Mouse (Mus musculus) limb, embryonic 12.5 days (tissue): ENCODE results near the gene Gm11077. TPM values are rescaled to one million over a fixed set of nuclear protein-coding genes. Genes with fewer than 3 reads are reported as not detected.

ENCODE experiments used
- ATAC-seq: fragments of 200-750 bp; cut with Nextera tagmentation; 2 replicates; pipeline ENCODE4 v1.8.0; 2017; ENCODE audit warnings: low read depth, moderate TSS enrichment; ENCODE audit not compliant: insufficient number of reproducible peaks, insufficient read depth, low FRiP score, low TSS enrichment
- H3K27ac ChIP-seq: fragments of 300-500 bp; sonication (generic); 2 replicates; pipeline ENCODE4 v1.5.1; 2016; ENCODE audit warnings: mild to moderate bottlenecking, moderate library complexity
- H3K27me3 ChIP-seq: fragments of 300-500 bp; sonication (generic); 2 replicates; pipeline ENCODE4 v1.6.1; 2016; ENCODE audit warnings: mild to moderate bottlenecking, moderate library complexity
- H3K36me3 ChIP-seq: fragments of 300-500 bp; sonication (generic); 2 replicates; pipeline ENCODE4 v1.6.1; 2016; ENCODE audit warnings: mild to moderate bottlenecking, moderate library complexity
- H3K4me1 ChIP-seq: fragments of 300-500 bp; sonication (generic); replicated peaks from 2 replicates; pipeline ENCODE4 v1.6.1; 2016
- H3K4me2 ChIP-seq: fragments of 300-500 bp; sonication (generic); 2 replicates; pipeline ENCODE4 v1.6.1; 2016; ENCODE audit warnings: mild to moderate bottlenecking, moderate library complexity
- H3K4me3 ChIP-seq: fragments of 300-500 bp; sonication (generic); replicated peaks from 2 replicates; pipeline ENCODE4 v1.5.1; 2016; ENCODE audit warnings: mild to moderate bottlenecking
- H3K9ac ChIP-seq: fragments of 300-500 bp; sonication (generic); replicated peaks from 2 replicates; pipeline ENCODE4 v1.6.1; 2016; ENCODE audit warnings: mild to moderate bottlenecking, moderate library complexity
- H3K9me3 ChIP-seq: fragments of 300-500 bp; sonication (generic); 2 replicates; pipeline ENCODE4 v1.6.1; 2016; ENCODE audit warnings: mild to moderate bottlenecking, moderate library complexity
- WGBS: fragments of 180-500 bp; shearing (Covaris S2); methylation state at CpG from one replicate; pipeline ENCODE4 v1.1.7; 2016; 5-methylcytosine and 5-hydroxymethylcytosine counted together
- polyA plus RNA-seq: library from polyadenylated mRNA; unstranded; fragments of >200 nt; fragmentation: Nextera tagmentation; extraction: Ambion mirVana; gene quantifications from 2 replicates; pipeline ENCODE4 v1.2.1, GENCODE M21; 2016

Gene Gm11077
- polyA plus RNA-seq, 1 experiment from 2014 or later, result not detected

DNA sequence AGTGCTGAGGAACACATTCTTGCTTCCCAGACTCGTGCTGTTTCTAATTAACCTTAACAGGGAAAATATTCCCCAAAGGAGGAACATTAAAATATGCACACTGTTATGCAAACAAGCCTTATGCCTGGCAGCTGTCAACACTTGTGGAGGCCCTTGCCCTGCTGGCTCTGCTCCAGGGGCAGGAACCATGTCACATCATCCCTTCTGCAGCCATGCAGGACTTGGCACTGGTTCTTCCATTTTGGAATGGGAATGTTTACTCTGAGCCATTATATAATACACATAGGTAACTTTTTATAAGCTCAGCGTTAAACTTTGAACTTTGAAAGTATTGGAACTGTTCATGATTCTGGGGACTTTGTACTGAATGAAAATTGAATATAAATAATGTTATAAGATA is 18.5 kb downstream of the Gm11077 start:
- Histone ChIP-seq H3K36me3 (no peaks in the 10 kb centered on the region), H3K9ac (no peak overlapping the region), H3K4me2 (no peak overlapping the region), H3K27me3 (no peaks in the 10 kb centered on the region), H3K4me1 (no peaks in the 10 kb centered on the region), H3K9me3 (peaks cover 8% of the 10 kb centered on the region; the same call in 1 of the 2 replicates), H3K4me3 (no peak overlapping the region), H3K27ac (no peak overlapping the region)
- 82% methylated on average over 2 of the region's 2 CpGs for WGBS
- ATAC-seq, result no peak

DNA sequence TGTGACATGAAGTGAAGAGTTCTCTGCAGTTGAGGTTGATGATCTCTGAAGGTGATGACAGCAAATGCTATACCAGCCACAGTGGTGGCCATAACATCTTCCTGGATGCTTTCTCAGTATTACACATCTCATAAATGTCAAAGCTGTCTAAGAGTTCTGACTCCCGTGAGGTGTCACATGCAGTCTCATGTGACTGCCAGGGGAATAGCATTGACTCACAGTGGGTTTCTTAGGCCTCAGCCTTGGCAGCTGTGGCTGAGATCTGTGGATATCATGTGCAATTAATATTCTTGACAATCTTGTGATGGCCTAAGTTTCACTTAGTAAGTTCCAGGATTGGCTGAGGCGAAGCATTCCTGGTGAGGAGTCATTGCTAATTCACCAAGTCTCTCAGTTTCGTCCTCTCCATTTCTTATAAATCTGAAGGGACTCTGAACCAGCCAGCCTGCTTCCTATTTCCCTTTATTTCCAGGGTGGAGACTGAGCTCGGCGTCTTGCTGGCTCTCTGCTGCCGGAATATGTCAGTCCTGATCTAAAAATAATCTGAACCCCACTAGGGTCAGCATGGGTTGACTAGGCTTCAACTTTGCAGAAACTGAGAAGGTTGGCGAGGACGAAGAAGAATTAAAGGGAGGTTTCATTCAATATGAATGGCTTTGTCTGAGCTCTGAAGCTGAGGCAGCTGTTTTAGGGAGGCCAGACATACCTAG is 21.4 kb downstream of the Gm11077 start:
- Histone ChIP-seq H3K9ac (no peak overlapping the region), H3K36me3 (no peaks in the 10 kb centered on the region), H3K27ac (no peak overlapping the region), H3K9me3 (peaks cover 8% of the 10 kb centered on the region; the same call in 1 of the 2 replicates), H3K4me3 (no peak overlapping the region), H3K27me3 (no peaks in the 10 kb centered on the region), H3K4me1 (no peaks in the 10 kb centered on the region), H3K4me2 (no peak overlapping the region)
- WGBS, result 87% methylated on average over 8 of the region's 8 CpGs
- no peak for ATAC-seq

DNA sequence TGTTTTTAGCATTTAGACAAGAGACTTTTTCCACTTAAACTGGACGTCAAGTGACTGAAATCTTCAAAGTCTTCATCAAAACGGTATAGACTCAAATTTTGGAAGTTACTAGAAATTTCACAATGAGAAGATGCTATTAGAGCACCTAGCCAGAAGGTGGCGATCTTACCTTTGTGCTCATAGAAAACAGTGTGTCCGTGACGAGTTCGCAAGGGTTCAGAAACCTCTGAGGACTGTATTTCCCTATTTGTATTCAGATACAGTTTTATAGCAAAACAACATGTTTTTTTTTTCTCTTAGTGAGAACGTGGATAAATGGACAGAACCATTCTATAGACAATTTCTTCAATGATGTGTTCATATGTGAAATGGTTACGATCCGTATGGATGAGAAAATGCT is 37.3 kb downstream of the Gm11077 start:
- Histone ChIP-seq H3K9ac (no peak overlapping the region), H3K4me2 (no peak overlapping the region), H3K4me1 (peaks cover 7% of the 10 kb centered on the region; the same call in 1 of the 2 replicates), H3K27me3 (peaks cover 2% of the 10 kb centered on the region; the same call in 1 of the 2 replicates), H3K4me3 (no peak overlapping the region), H3K27ac (no peak overlapping the region), H3K9me3 (no peaks in the 10 kb centered on the region), H3K36me3 (no peaks in the 10 kb centered on the region)
- 43% methylated on average over 9 of the region's 9 CpGs for WGBS
- ATAC-seq, result no peak

DNA sequence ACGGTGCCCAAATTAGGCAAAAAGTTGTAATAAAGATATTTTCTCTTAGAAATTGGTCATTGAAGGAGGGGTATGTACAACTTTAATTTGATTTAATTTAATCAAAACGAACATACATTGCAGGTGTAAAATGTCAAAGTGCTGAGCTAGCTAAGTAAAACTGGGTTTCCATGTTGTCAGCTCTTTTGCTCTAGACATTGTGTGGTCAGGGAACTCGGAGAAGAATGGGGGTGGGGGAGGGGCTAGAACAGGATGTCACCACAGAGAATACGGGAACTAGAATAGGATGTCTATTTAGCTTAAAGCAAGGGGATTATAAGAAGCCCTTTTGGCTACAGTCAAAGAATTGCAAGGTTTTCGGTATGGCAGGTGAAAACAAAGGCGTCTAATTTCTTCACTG is 38.2 kb downstream of the Gm11077 start:
- H3K36me3 ChIP-seq, result no peaks in the 10 kb centered on the region
- H3K4me2 ChIP-seq, result no peak overlapping the region
- H3K27ac ChIP-seq, result no peak overlapping the region
- no peaks in the 10 kb centered on the region for H3K9me3 ChIP-seq
- H3K9ac ChIP-seq, result no peak overlapping the region
- 79% methylated on average over 6 of the region's 6 CpGs for WGBS
- no peak overlapping the region for H3K4me3 ChIP-seq
- peaks cover 7% of the 10 kb centered on the region; the same call in 1 of the 2 replicates for H3K4me1 ChIP-seq
- H3K27me3 ChIP-seq, result peaks cover 2% of the 10 kb centered on the region; the same call in 1 of the 2 replicates
- no peak for ATAC-seq

DNA sequence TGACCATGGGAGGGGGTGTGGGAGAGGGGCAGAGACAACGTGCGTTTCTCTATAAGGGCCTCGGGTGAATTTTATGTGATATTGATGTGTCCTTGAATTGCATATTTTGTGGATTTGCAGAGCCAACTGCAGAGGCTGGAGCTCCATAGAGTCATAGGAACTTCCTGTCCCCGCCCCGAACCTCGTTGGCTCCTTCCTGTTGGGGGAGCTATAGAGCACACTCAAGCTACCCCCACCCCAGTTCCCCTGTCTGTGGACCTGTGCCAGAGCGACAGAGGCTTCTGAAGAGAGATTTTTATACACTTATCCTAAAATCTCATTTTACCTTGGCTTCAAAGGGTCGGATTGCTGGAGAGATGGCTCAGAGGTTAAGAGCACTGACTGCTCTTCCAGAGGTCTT is 39.1 kb downstream of the Gm11077 start:
- ATAC-seq, result no peak
- peaks cover 2% of the 10 kb centered on the region; the same call in 1 of the 2 replicates for H3K27me3 ChIP-seq
- H3K4me2 ChIP-seq, result no peak overlapping the region

DNA sequence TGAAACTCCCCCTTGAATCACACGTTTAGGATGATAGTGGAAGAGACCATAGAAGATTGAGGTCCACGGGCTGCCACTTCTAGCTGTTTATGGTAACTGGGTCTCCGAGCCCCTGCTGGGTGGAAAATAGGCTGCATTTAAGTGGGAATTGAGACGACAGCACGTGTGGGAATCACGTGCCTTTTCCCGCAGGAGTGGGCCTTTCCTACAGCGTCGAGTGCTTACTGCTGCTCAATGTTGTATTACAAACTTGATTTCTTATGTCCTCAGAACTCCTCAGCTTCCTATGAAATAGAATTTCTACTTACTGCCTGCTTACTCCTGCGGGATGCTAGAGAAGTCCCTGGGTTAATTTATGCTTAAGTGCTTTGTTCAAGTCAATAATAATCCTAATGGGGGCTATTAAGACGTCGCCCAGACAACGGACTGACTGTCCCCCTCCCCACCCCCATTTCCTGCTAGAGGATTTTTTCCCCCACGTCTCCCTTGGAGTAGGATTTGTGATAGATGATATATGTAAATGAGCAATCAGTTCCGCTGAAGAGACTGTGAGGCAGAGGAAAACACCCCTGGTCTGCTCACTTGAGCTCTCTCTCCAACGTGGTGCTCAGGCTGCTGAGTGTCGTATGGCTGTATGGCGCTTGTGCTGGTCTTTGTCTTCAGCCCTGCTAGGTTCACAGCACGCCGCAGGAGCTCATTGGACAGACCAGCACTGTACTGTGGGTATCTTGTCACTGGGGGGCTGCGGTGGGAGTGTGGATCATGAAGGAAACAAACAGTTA is 40.0 kb downstream of the Gm11077 start:
- Histone ChIP-seq H3K4me3 (no peak overlapping the region), H3K36me3 (no peaks in the 10 kb centered on the region), H3K9me3 (no peaks in the 10 kb centered on the region), H3K27me3 (peaks cover 2% of the 10 kb centered on the region; the same call in 1 of the 2 replicates), H3K4me2 (no peak overlapping the region), H3K27ac (no peak overlapping the region), H3K9ac (no peak overlapping the region), H3K4me1 (peaks cover 7% of the 10 kb centered on the region; the same call in 1 of the 2 replicates)
- 52% methylated on average over 21 of the region's 21 CpGs for WGBS
- ATAC-seq, result no peak

More for the DNA sequence above, 39.1 kb downstream of the Gm11077 start:
- no peaks in the 10 kb centered on the region for H3K36me3 ChIP-seq
- H3K4me3 ChIP-seq, result no peak overlapping the region
- WGBS, result 85% methylated on average over 8 of the region's 8 CpGs
- H3K27ac ChIP-seq, result no peak overlapping the region
- peaks cover 7% of the 10 kb centered on the region; the same call in 1 of the 2 replicates for H3K4me1 ChIP-seq
- no peak overlapping the region for H3K9ac ChIP-seq
- no peaks in the 10 kb centered on the region for H3K9me3 ChIP-seq

DNA sequence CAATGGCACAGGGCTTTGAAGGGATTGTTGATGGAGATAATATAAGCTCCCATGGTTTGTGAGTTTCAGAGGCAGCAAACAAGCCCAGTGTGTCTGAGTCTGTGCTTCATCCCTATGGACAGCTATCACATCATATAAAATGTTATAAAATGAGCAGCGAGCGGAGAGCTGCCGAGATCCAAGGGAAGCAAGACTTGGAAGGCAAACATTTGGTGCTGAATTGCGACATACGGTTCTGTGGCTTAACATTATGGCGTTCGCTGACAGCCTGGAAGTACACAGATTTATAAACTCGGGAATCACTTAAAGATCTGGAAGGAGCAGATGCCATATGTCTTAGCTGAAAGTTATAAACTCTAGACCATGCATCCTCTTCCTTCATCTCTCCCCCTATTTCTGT is 47.2 kb downstream of the Gm11077 start:
- no peak overlapping the region for H3K27ac ChIP-seq
- H3K36me3 ChIP-seq, result no peaks in the 10 kb centered on the region
- no peaks in the 10 kb centered on the region for H3K27me3 ChIP-seq
- WGBS, result 92% methylated on average over 8 of the region's 8 CpGs
- ATAC-seq, result no peak
- no peaks in the 10 kb centered on the region for H3K9me3 ChIP-seq
- no peak overlapping the region for H3K4me3 ChIP-seq
- H3K9ac ChIP-seq, result no peak overlapping the region
- no peaks in the 10 kb centered on the region for H3K4me1 ChIP-seq
- no peak overlapping the region for H3K4me2 ChIP-seq

DNA sequence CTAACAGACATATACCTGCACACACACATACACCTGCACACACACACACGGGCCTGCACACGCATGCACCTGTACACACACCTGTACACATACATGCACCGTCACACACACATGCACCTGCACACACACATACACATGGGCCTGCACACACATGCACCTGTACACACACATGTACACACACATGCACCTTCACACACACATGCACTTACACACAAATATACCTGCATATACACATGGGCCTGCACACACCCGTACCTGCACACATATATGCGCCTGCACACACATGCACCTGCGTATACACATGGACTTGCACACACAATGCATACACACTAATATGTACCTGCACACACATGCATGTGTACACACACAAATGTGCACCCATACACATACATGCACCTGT is 53.4 kb downstream of the Gm11077 start:
- Histone ChIP-seq H3K4me2 (no peak overlapping the region), H3K36me3 (no peaks in the 10 kb centered on the region), H3K27ac (no peak overlapping the region), H3K9me3 (no peaks in the 10 kb centered on the region), H3K9ac (no peak overlapping the region), H3K27me3 (no peaks in the 10 kb centered on the region), H3K4me3 (no peak overlapping the region), H3K4me1 (no peaks in the 10 kb centered on the region)
- ATAC-seq, result no peak
- WGBS, result 93% methylated on average over 6 of the region's 6 CpGs

DNA sequence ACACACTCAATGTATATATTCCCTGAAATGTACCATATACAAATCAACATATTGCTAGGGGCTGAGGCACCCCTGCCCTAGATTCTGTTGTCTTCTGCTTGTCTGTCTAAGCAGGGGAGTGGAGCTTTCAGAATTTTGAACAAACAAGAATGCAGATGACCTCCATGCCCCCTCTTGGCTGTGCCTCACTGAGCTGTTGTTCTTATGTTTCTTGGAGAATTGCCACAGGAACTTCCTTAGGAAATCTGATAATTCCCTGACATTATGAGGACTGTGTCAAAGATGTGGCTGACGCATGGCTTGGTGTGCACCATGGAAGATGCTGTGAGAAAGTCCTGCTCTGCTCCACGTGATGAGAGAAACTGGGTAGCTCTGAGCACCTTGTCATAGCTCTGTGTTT is 57.0 kb downstream of the Gm11077 start:
- Histone ChIP-seq H3K4me3 (no peak overlapping the region), H3K9me3 (no peaks in the 10 kb centered on the region), H3K27me3 (no peaks in the 10 kb centered on the region), H3K4me1 (no peaks in the 10 kb centered on the region), H3K9ac (no peak overlapping the region), H3K36me3 (no peaks in the 10 kb centered on the region), H3K4me2 (no peak overlapping the region), H3K27ac (no peak overlapping the region)
- 77% methylated on average over 2 of the region's 2 CpGs for WGBS
- ATAC-seq, result no peak

DNA sequence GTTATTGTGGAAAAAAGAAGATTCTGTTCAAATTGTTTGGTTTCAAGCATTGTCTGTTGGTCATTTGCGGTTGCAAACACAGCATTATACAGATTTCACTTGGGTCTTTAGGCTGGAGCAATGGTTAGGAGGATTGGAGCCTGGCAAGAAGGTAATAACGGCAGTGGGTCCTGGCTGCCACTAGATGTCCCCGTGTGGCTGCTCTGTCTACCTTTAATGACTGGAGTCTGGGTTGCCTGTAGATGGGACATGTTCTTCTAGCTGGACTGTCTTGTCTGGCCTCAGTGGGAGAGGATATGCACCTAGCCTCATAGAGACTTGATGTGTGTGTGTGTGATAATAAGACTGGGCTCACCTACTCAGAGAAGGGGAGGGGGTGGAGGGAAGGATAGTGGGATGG is 60.8 kb downstream of the Gm11077 start:
- WGBS, result 42% methylated on average over 3 of the region's 3 CpGs
- no peaks in the 10 kb centered on the region for H3K9me3 ChIP-seq
- H3K27ac ChIP-seq, result no peak overlapping the region
- H3K4me2 ChIP-seq, result no peak overlapping the region
- H3K4me1 ChIP-seq, result no peaks in the 10 kb centered on the region; the same call in 1 of the 2 replicates
- H3K9ac ChIP-seq, result no peak overlapping the region
- ATAC-seq, result 0 out of 2 replicates have a peak, but pooled peaks have one; percentile 24
- H3K4me3 ChIP-seq, result no peak overlapping the region
- no peaks in the 10 kb centered on the region for H3K36me3 ChIP-seq
- H3K27me3 ChIP-seq, result no peaks in the 10 kb centered on the region

DNA sequence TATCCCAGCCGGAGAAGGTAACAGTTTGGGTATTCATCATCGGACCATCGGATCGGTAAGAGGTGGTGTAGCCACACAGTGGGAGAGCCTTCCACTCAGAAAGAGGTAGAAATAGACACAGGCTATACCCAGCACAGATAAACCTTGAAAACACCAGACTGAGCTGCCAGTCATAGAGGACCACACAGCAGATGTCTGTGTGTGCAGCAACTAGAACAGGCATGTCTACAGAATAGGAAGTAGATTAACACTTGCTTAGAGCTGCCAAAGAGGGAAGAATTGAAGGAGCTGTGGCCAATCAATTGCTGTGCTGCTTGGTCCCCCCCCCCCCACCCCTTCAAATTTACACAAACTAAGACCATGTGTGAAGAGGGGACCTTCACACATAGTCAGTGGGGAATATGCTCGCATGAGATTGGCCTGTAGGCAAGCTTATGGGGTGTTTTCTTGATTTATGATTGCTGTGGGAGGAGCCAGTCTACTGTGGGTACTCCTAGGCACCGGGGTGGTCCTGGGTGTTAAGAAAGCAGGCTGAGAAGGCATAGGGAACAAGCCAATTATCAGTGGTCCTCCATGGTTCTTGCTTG is 64.7 kb downstream of the Gm11077 start:
- Histone ChIP-seq H3K27ac (no peak overlapping the region), H3K27me3 (no peaks in the 10 kb centered on the region; the same call in 1 of the 2 replicates), H3K9ac (no peak overlapping the region), H3K4me3 (no peak overlapping the region), H3K9me3 (0 out of 2 replicates have a peak, but pooled peaks cover under 1% of the 10 kb centered on the region), H3K4me2 (no peak overlapping the region), H3K4me1 (no peaks in the 10 kb centered on the region; the same call in 1 of the 2 replicates), H3K36me3 (no peaks in the 10 kb centered on the region)
- 72% methylated on average over 6 of the region's 6 CpGs for WGBS
- ATAC-seq, result peak; percentile 52; the same call in 1 of the 2 replicates
